Comparison of ENCODE assay signal across 12 mouse cellular contexts in the genomic region with DNA sequence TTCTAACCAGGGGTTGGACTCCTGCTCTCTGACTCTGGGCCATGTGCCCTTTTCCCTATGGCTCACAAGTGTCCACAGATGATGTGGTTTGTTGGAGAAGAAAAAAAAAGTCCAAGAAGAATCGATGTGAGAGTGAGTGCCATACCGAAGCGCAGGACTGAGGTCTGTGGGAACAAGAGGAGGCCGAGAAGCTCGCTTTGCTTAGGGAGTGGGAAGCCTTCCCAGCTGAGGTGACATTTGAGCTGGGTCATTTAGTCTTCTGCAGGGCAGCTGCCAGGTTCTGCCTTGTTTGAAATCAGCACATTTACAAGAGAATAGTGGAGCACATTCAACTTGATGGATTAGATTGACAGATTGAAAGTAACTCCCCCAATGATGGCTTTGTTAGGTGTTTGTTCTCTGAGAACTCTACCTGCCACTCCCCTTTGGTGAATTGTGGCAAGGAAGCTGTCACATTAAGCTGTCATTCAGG. TPM values are rescaled to one million over a fixed set of nuclear protein-coding genes. Genes with fewer than 3 reads are reported as not detected.
DNase-seq lines count a peak whose midpoint lies in the region; ATAC-seq and TF ChIP-seq lines count a peak whose summit lies in the region.
"Had no signal": no experiment of that assay in that cellular context is flagged by ENCODE, and none has a peak within 500 bp of the region (broad histone marks: within the 10 kb centered on the region; RNA-seq: fewer than 3 reads in every experiment).

No protein-coding gene starts in this region.

- H3K4me1 ChIP-seq in midbrain, embryonic 10.5 days, result peaks cover 52% of the 10 kb centered on the region
- no peaks in the 10 kb centered on the region for H3K4me1 ChIP-seq in midbrain, postnatal 0 days (ENCODE audit: insufficient read depth, low read length)
- peaks cover 37% of the 10 kb centered on the region for H3K4me1 ChIP-seq in forebrain, embryonic 10.5 days
- peaks cover 2% of the 10 kb centered on the region; the same call in 1 of the 2 replicates for H3K4me1 ChIP-seq in hindbrain, embryonic 16.5 days (ENCODE audit: control insufficient read depth, insufficient read depth, low read depth, low read length)
- H3K4me1 ChIP-seq: liver, embryonic 15.5 days had no signal

- H3K9me3 ChIP-seq in midbrain, embryonic 10.5 days (replicated peaks), result no peaks in the 10 kb centered on the region
- no peaks in the 10 kb centered on the region for H3K9me3 ChIP-seq in midbrain, postnatal 0 days (ENCODE audit: low read length)
- peaks cover 3% of the 10 kb centered on the region; the same call in 1 of the 2 replicates for H3K9me3 ChIP-seq in forebrain, embryonic 10.5 days
- H3K9me3 ChIP-seq in hindbrain, embryonic 16.5 days (ENCODE audit: control insufficient read depth, low read length), result no peaks in the 10 kb centered on the region
- H3K9me3 ChIP-seq: G1E; heart, embryonic 15.5 days; liver, embryonic 15.5 days had no signal

- H3K9ac ChIP-seq in midbrain, postnatal 0 days (replicated peaks; ENCODE audit: low read length, poor library complexity, severe bottlenecking), result no peak overlapping the region
- H3K9ac ChIP-seq in hindbrain, embryonic 16.5 days (ENCODE audit: low read depth, low read length), result no peak overlapping the region
- H3K9ac ChIP-seq: heart, embryonic 15.5 days; liver, embryonic 15.5 days had no signal

- peak; percentile 65 for DNase-seq in midbrain, embryonic 10.5 days (ENCODE audit: low spot score)
- no peak for DNase-seq in midbrain, postnatal 0 days (ENCODE audit: low spot score)
- peak; percentile 45 for DNase-seq in forebrain, embryonic 10.5 days (ENCODE audit: extremely low spot score, low spot score)
- peak; percentile 60 for DNase-seq in skeletal muscle tissue, adult 2 months (ENCODE audit: low read depth, low spot score)
- no peak for DNase-seq in spleen, postnatal 4 days (ENCODE audit: low spot score in 2 of 2)
- no peak for DNase-seq in natural killer cell, adult 2 months (ENCODE audit: low spot score in 2 of 2)
- DNase-seq in lung, postnatal 14 days, result no peak

- H3K36me3 ChIP-seq in midbrain, embryonic 10.5 days, result 0 out of 2 replicates have a peak, but pooled peaks cover 3% of the 10 kb centered on the region
- H3K36me3 ChIP-seq in midbrain, postnatal 0 days (ENCODE audit: insufficient read depth, low read length), result no peaks in the 10 kb centered on the region
- H3K36me3 ChIP-seq in forebrain, embryonic 10.5 days (replicated peaks), result peaks cover 5% of the 10 kb centered on the region; the same call in 1 of the 2 replicates
- H3K36me3 ChIP-seq in hindbrain, embryonic 16.5 days (ENCODE audit: control insufficient read depth, insufficient read depth, low read length), result no peaks in the 10 kb centered on the region
- H3K36me3 ChIP-seq: G1E; heart, embryonic 15.5 days; liver, embryonic 15.5 days had no signal

- no peak for ATAC-seq in midbrain, postnatal 0 days (ENCODE audit: low FRiP score)
- ATAC-seq in hindbrain, embryonic 16.5 days, result peak; percentile 57; the same call in 1 of the 2 replicates

- no peak overlapping the region for H3K4me2 ChIP-seq in midbrain, postnatal 0 days (ENCODE audit: low read depth, low read length, poor library complexity, severe bottlenecking)
- no peak overlapping the region for H3K4me2 ChIP-seq in hindbrain, embryonic 16.5 days (ENCODE audit: low read length)
- H3K4me2 ChIP-seq: heart, embryonic 15.5 days; liver, embryonic 15.5 days had no signal

- peak overlapping the region; percentile 77 for H3K27ac ChIP-seq in midbrain, embryonic 10.5 days (replicated peaks)
- H3K27ac ChIP-seq in midbrain, postnatal 0 days (ENCODE audit: low read depth, low read length), result no peak overlapping the region
- H3K27ac ChIP-seq in forebrain, embryonic 10.5 days, result no peak overlapping the region
- 0 out of 2 replicates have a peak overlapping the region, but pooled peaks have one; percentile 37 for H3K27ac ChIP-seq in hindbrain, embryonic 16.5 days (ENCODE audit: low read depth, low read length)
- H3K27ac ChIP-seq: heart, embryonic 15.5 days; liver, embryonic 15.5 days had no signal

- no peak for TF ChIP-seq CTCF in midbrain, postnatal 0 days (IDR thresholded peaks at IDR 0.05)

- H3K27me3 ChIP-seq in midbrain, embryonic 10.5 days (ENCODE audit: low read depth, poor library complexity, severe bottlenecking), result peaks cover 62% of the 10 kb centered on the region
- no peaks in the 10 kb centered on the region for H3K27me3 ChIP-seq in midbrain, postnatal 0 days (ENCODE audit: insufficient read depth, low read length)
- H3K27me3 ChIP-seq in forebrain, embryonic 10.5 days (ENCODE audit: poor library complexity, severe bottlenecking), result peaks cover 89% of the 10 kb centered on the region
- no peaks in the 10 kb centered on the region for H3K27me3 ChIP-seq in hindbrain, embryonic 16.5 days (replicated peaks; ENCODE audit: control insufficient read depth, insufficient read depth, low read length)
- H3K27me3 ChIP-seq: heart, embryonic 15.5 days; liver, embryonic 15.5 days had no signal

- WGBS in midbrain, embryonic 10.5 days, result 13% methylated on average over 5 of the region's 5 CpGs
- 30% methylated on average over 5 of the region's 5 CpGs for WGBS in midbrain, postnatal 0 days
- 11% methylated on average over 5 of the region's 5 CpGs for WGBS in forebrain, embryonic 10.5 days
- 18% methylated on average over 5 of the region's 5 CpGs for WGBS in hindbrain, embryonic 16.5 days

- H3K4me3 ChIP-seq in midbrain, embryonic 10.5 days, result peak overlapping the region; percentile 16
- H3K4me3 ChIP-seq in midbrain, postnatal 0 days (ENCODE audit: low read depth, low read length), result no peak overlapping the region
- H3K4me3 ChIP-seq in forebrain, embryonic 10.5 days, result no peak overlapping the region
- H3K4me3 ChIP-seq in hindbrain, embryonic 16.5 days (ENCODE audit: low read length), result no peak overlapping the region
- H3K4me3 ChIP-seq: erythroblast, embryonic 14.5 days; heart, embryonic 15.5 days; liver, embryonic 15.5 days had no signal

RNA-seq across cellular contexts. Expression of a gene that starts 24.6 kb away (rescaled TPM):
- 12.7 and 14.3 TPM in 2 replicates for polyA plus RNA-seq in midbrain, embryonic 10.5 days (2016; fragmentation: Nextera tagmentation; extraction: Ambion mirVana)
- 33.4 and 36.4 TPM in 2 replicates for total RNA-seq in midbrain, postnatal 0 days (2014; rRNA removed)
- polyA plus RNA-seq in midbrain, postnatal 0 days (2015; fragmentation: Nextera tagmentation; extraction: Ambion mirVana), result 9.9 and 10.1 TPM in 2 replicates
- polyA plus RNA-seq in forebrain, embryonic 10.5 days (2016; fragmentation: Nextera tagmentation; extraction: Ambion mirVana), result 7.2 and 8.4 TPM in 2 replicates
- polyA plus RNA-seq in hindbrain, embryonic 16.5 days (2015; fragmentation: Nextera tagmentation; extraction: Ambion mirVana), result 7.0 and 7.7 TPM in 2 replicates

RNA-seq across cellular contexts. Expression of a gene that starts 51.4 kb away (rescaled TPM):
- 101 and 121 TPM in 2 replicates for polyA plus RNA-seq in midbrain, embryonic 10.5 days (2016; fragmentation: Nextera tagmentation; extraction: Ambion mirVana)
- 232 and 296 TPM in 2 replicates for total RNA-seq in midbrain, postnatal 0 days (2014; rRNA removed)
- polyA plus RNA-seq in midbrain, postnatal 0 days (2015; fragmentation: Nextera tagmentation; extraction: Ambion mirVana), result 206 and 209 TPM in 2 replicates
- 90.6 and 93.6 TPM in 2 replicates for polyA plus RNA-seq in forebrain, embryonic 10.5 days (2016; fragmentation: Nextera tagmentation; extraction: Ambion mirVana)
- polyA plus RNA-seq in hindbrain, embryonic 16.5 days (2015; fragmentation: Nextera tagmentation; extraction: Ambion mirVana), result 187 and 194 TPM in 2 replicates

Comparison
In these comparisons a context has a peak if more than half of its experiments do, and no peak if none do; other contexts are left out.
1. DNase-seq: peak in midbrain, embryonic 10.5 days (single experiment), forebrain, embryonic 10.5 days (single experiment) and skeletal muscle tissue, adult 2 months (single experiment); none in midbrain, postnatal 0 days (single experiment), spleen, postnatal 4 days (0 of 2), natural killer cell, adult 2 months (0 of 2) and lung, postnatal 14 days (single experiment).
2. H3K27ac ChIP-seq: peak in midbrain, embryonic 10.5 days (single experiment) and hindbrain, embryonic 16.5 days (single experiment); none in midbrain, postnatal 0 days (single experiment) and forebrain, embryonic 10.5 days (single experiment).